Mouse (Mus musculus) forebrain, embryonic 14.5 days (tissue): ENCODE results near the gene Nf1. TPM values are rescaled to one million over a fixed set of nuclear protein-coding genes. Genes with fewer than 3 reads are reported as not detected.

Experiments
- ATAC-seq: fragments of 200-750 bp; cut with Nextera tagmentation; 2 replicates; pipeline ENCODE4 v1.8.0; 2017; ENCODE audit warnings: mild to moderate bottlenecking, moderate library complexity
- DNase-seq: peaks from one replicate; pipeline ENCODE4 v3.0.0-alpha.2; 2015; ENCODE audit warnings: low spot score
- H3K27ac ChIP-seq: fragments of 300-500 bp; sonication (generic); 2 replicates; pipeline ENCODE4 v1.5.1; 2014; ENCODE audit warnings: low read depth, mild to moderate bottlenecking, control low read depth, low read length, moderate library complexity
- H3K27me3 ChIP-seq: fragments of 300-500 bp; sonication (generic); replicated peaks from 2 replicates; pipeline ENCODE4 v1.6.1; 2014; ENCODE audit warnings: low read length, control low read depth, mixed read lengths; ENCODE audit not compliant: control insufficient read depth, insufficient read depth
- H3K36me3 ChIP-seq: fragments of 300-500 bp; sonication (generic); 2 replicates; pipeline ENCODE4 v1.6.1; 2014; ENCODE audit warnings: low read length, control low read depth; ENCODE audit not compliant: control insufficient read depth, insufficient read depth
- H3K4me1 ChIP-seq: fragments of 300-500 bp; sonication (generic); 2 replicates; pipeline ENCODE4 v1.6.1; 2014; ENCODE audit warnings: antibody characterized with exemption, low read length, control low read depth; ENCODE audit not compliant: control insufficient read depth, insufficient read depth
- H3K4me2 ChIP-seq: fragments of 300-500 bp; sonication (generic); 2 replicates; pipeline ENCODE4 v1.6.1; 2014; ENCODE audit warnings: mild to moderate bottlenecking, control low read depth, low read length
- H3K4me3 ChIP-seq: fragments of 300-500 bp; sonication (generic); 2 replicates; pipeline ENCODE4 v1.5.1; 2014; ENCODE audit warnings: low read depth, low read length, control low read depth
- H3K9ac ChIP-seq: fragments of 300-500 bp; sonication (generic); 2 replicates; pipeline ENCODE4 v1.6.1; 2014; ENCODE audit warnings: mild to moderate bottlenecking, low read length, control low read depth, moderate library complexity
- H3K9me3 ChIP-seq: fragments of 300-500 bp; sonication (generic); replicated peaks from 2 replicates; pipeline ENCODE4 v1.6.1; 2016; ENCODE audit warnings: low read length, control low read depth, mixed read lengths; ENCODE audit not compliant: control insufficient read depth
- WGBS: fragments of 180-500 bp; shearing (Covaris S2); extraction: QIAGEN DNeasy Blood & Tissue Kit; methylation state at CpG from one replicate; pipeline ENCODE4 v1.1.7; 2014; 5-methylcytosine and 5-hydroxymethylcytosine counted together
- polyA plus RNA-seq: library from polyadenylated mRNA; unstranded; fragments of >200 nt; fragmentation: Nextera tagmentation; extraction: Ambion mirVana; gene quantifications from 2 replicates; pipeline ENCODE4 v1.2.1, GENCODE M21; 2014

The Nf1 gene
- polyA plus RNA-seq, 1 experiment from 2014 or later, result 9.8 TPM

- Histone ChIP-seq H3K27ac (no peak overlapping the region), H3K9ac (no peak overlapping the region), H3K9me3 (no peaks in the 10 kb centered on the region), H3K4me2 (no peak overlapping the region), H3K27me3 (no peaks in the 10 kb centered on the region), H3K4me3 (no peak overlapping the region), H3K36me3 (0 out of 2 replicates have a peak, but pooled peaks cover 8% of the 10 kb centered on the region), H3K4me1 (no peaks in the 10 kb centered on the region)
- 29% methylated on average over 6 of the region's 6 CpGs for WGBS
- DNase-seq, result no peak
- no peak for ATAC-seq
Measured at GRCm38 (mm10) chr11:79630521-79630920, 291.0 kb downstream of the Nf1 start.

Other genes starting within 250 kb of the Nf1 start
- gene Ksr1, start 193.3 kb upstream of the Nf1 start, polyA plus RNA-seq, result 4.7 and 7.2 TPM in 2 replicates
- gene Wsb1, start 85.0 kb upstream of the Nf1 start, polyA plus RNA-seq, result 498 and 501 TPM in 2 replicates
- not detected in 2 replicates for gene Gm9964, start 42.8 kb upstream of the Nf1 start, polyA plus RNA-seq
- 3.4 and 4.4 TPM in 2 replicates for gene Omg, start 164.4 kb downstream of the Nf1 start, polyA plus RNA-seq
- gene Evi2b, start 184.1 kb downstream of the Nf1 start, polyA plus RNA-seq, result 0.24 TPM in 1 of 2 replicates, not detected in the other
- gene Evi2, start 190.9 kb downstream of the Nf1 start, polyA plus RNA-seq, result 0.24 and 0.48 TPM in 2 replicates
- gene Evi2a, start 190.9 kb downstream of the Nf1 start, polyA plus RNA-seq, result 1.9 and 2.8 TPM in 2 replicates